Mouse (Mus musculus) frontal cortex, postnatal 36 days (tissue): Measurements from ENCODE around the gene Fibcd1.

Source experiments
- DNase-seq, 2 experiments: peaks; one replicate each; pipeline ENCODE4 v3.0.0; 2022; ENCODE audit warnings: low spot score in 2 of 2

Gene Fibcd1

DNA sequence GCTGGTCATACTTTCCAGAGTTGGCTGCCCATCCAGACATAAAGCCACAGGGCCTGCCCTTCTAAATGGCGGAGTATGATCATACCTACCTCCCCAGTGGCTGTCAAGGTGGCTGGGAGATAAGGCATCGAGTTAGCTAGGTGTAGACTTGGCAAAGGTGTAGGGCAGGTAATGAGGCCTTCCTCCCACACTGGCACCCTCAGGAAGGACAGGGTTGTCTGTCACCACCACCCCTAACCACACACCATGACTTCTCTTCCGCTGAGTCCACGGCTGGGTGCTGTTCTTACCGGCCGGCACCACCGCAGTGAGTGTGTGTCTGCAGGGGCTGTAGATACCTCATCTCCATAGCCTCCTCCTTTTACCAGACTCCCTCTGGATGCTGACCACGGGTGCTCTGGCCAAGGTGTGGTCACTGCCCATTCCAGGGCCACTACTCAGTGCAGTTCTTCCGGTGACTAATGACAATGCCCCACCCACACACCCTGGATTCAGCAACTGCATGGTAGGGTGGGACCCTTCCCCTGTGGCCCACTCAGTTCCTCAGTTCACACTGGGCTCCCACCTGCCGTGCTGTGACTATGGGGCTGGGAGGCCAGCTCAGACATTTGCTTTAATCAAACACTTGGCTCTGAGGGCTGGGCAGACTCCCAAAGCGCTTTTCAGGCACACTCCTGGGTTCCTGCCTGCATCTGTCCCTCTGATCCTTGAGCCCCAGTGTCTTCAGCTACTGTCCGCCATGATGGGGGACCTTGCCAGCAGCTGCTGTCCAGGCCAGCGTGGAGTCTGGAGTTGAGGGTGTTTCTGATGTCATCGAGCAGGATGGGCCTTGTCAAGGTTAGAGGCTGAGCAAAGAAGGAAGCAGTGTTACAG, 34.5 kb downstream of the Fibcd1 start:
- no peak for DNase-seq

DNA sequence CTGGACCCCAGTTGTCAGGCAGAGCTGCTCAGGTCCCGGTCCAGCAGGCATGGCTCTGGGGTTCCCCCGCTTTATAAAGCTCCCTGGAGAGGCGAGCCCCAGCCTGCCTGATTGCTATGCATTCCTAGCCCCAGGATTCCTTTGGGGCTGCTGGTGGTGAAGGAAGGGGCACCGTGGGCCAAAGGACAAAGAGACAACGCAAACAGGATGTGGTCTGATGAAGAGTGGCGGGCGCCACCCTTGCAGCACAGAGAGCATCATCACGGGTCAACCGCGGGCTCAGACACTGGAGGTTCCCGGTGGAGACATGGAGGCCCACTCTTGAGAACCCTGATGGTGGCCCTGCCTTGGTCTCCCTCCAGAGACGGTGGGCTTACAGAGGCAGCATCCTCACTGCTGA, 35.4 kb downstream of the Fibcd1 start, which contains the start of gene Qrfp:
Gene Qrfp (minus strand): TSS at position 137 of the 400 bp plus-strand sequence.
- DNase-seq: no peak

DNA sequence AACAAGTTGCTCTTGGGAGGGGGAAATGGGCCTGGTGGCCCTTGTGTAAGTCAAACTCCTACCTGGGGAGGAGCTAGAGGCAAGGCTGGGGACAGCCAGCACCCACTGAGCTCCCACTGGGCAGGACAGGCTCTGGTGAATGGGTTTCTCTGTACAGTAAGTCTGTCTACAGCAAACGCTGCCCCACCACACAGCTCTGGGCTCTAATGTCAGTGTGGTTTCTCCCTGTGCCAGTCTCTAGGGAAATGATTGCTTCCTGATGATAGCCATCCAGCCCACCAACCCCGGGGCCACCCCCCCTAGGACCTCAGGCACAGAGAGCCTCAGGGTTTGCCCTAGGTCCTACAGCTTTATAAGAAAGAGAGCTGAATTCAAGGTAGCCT, 36.5 kb downstream of the Fibcd1 start:
- no peak for DNase-seq

DNA sequence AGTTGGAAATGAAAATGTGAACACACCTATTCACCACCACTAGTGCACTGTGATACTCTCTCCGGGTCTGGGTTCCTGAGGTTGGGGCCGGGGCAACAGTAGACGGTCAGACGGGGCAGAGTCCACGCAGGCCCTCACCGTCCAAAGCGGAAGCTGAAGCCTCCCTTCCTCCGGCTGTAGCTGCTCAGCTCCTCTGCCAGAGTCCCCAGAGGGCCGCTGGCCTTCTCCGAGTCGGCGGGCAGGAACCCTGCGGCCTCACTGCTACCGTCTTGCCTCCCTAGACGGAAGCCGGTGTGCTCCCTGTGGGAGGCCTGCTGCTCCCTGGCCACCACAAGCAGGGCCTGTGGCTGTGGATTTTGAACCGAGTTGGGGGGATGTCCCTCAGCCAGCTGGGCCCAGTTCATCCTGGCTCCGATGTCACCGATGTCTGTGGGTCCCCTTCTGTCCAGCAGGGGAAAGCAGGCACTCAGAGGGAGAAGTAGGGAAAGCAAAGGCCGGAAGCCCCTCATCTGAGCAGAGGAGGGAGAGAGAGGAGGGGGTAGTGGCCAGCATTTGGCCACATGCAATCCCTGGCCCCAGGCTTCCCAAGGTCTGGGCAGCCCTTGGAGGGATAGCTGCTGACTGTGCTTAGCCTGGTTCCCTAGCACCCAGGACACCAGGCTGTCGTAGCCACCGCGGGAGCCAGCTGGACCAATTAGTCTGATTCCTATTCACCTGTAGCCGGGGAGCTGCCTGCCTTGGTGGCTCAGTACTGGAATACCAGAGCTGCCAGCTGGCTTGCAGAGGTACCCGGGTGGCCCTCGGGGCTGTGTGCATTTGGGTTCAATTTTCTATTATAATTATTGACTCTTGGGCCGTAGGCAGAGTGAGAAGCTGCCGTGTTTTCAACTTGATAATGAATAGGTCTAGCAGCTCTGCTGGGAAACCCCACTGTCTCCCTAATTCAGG, 37.1 kb downstream of the Fibcd1 start:
- DNase-seq: no peak

DNA sequence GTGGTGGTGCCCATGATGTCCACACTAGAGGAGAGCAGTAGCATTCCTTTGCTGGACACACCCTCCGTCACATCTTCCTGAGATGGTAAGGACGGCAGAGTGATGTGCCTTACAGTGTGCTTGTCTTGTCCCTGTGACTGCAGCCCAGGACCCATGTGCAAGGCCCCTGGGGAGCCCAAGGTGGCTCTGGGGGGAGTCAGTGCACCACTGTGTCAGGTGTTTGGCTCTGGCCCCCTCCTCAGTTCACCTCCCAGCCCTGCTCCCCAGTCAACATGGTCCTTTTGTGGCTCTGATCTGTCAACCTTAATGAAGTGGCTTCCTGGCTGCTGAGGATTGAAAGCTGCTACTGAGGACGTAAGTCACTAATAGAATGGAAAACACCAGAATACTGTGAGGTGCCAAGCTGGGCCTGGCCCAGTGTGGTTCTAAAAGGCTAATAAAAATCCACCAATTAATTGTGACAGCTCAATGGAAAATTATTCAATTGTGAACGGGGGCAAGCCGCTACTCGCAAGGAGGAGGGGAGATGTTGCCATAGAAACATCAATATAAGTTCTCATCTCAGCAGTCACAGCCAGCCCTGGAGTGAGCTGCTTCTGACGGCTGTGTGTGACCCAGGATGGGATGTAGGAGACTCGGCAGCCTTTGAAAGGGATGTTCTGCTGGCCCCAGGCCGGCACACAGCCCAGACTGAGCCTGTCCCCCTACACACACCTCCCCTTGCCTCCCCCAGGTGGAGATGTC, 39.0 kb downstream of the Fibcd1 start:
- no peak for DNase-seq

DNA sequence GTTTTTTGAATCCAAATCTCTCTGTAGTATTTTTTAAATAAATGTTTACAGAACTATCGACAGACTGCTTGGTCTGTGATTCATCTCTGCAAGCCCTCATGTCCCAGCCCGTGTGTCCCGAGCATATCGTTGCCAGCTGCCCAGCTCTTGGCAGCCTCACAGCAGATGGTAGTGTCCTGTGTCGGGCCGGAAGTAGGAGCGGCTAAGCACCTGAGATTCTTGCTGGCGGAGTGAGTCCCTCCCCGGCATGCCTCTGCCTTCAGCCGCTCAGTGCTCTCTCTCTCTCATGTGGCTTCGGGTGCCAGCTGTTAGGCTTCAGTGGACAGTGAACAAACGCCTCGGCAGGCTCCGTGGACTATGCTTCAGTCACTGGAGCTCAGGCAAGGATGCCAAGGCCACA, 42.3 kb downstream of the Fibcd1 start:
- DNase-seq: no peak

DNA sequence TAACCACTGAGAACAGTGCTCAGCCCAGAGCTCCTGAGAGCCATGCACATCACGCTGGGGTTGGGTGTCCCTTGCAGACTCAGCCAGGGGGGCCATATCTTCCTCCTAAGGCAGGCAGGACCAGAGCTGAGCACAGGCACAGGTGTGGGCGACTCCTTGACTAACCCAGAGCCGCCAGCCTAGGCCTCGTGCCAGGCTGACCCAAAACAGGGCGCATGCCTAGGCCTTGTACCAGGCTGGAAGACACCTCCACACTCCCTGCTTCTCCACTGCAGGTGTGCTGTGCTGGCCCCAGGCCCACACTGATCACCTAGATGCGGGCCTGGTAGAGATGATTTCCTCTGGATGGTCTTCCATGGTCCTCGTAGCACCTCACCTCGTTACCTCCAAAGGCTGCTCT, 43.0 kb downstream of the Fibcd1 start:
- no peak for DNase-seq

DNA sequence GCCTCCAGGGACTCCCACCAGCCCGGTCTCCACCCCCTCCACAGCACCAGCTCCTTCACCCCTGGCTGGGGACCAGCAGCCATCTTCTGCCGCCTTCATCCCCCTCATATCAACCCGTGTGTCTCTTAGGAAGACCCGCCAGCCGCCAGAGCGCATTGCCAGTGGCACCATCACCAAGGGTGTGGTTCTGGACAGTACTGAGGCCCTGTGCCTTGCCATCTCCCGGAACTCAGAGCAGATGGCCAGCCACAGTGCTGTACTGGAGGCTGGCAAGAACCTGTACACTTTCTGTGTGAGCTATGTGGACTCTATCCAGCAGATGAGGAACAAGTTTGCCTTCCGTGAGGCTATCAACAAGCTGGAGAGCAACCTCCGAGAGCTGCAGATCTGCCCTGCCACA, 44.4 kb downstream of the Fibcd1 start:
- DNase-seq: no peak

DNA sequence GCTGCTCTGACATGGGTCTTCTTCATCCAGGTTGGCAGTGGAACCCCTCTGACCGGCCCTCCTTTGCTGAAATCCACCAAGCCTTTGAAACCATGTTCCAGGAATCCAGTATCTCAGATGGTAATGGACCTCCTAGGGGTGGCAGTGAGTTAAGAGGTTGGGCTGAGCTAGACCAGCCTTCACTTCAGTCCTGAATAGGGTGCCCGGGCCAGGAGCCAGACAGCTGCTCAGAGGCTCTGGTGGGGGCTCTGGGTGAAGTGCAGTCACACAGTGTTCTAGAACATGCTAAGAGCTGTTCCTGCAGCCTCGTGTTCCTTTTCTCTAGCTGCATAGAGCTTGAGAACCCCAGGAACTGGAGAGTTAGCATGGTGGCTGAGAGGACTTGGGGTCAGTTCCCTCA, 48.9 kb downstream of the Fibcd1 start:
- no peak for DNase-seq

DNA sequence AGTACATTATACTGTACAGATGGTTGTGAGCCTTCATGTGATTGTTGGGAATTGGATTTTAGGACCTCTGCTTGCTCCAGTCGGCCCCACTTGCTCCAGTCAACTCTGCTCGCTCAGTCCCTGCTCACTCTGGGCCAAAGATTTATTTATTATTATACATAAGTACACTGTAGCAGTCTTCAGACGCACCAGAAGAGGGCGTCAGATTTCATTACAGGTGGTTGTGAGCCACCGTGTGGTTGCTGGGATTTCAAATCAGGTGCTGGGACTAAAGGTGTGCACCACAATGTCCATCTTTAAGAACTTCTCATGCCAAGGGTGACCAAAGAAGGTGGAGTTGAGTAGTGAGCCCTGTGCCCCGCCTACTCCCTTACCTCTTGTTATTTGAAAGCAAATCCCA, 53.2 kb downstream of the Fibcd1 start:
- no peak for DNase-seq

DNA sequence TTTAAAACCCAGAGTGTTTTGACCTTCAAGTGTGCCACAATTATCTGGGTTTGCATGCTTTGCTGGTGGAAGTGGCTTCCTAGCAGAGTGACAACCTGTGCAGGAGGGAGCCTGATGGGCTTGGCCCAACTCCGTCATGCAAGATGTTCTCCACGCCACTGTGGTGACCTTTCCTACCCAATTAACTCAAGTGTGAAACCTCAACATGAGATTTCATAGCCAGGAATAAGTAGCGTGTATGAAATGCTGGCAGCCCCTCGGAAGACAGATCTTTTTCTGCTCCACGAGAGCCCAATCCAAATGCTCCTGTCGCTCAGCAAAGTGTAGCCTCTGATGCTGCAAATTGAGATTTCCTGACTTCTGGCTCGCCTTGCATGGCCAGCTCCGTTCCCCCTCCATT, 54.5 kb downstream of the Fibcd1 start:
- no peak for DNase-seq

DNA sequence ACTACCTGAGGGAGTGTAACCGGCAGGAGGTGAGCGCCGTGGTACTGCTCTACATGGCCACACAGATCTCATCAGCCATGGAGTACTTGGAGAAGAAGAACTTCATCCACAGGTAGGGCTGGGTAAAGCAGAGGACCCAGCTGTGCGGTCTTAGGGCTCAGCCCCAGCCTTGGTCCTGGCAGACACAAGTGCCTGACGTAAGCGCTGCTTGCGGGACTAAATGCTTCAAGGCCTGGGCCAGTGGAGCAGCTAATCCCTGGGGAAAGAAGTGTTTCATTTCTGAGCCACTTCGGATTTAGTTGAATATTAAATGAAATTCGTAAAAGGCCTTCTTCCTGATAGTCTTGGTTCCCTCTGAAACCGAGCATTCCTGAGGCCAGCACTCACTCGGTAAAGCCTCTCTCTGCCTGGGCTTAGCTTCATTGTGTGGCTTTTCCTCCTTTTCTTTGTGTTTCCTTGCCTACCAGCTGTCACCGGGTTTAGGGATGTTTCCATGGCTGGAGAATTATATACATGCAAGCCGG, 55.0 kb downstream of the Fibcd1 start:
- DNase-seq: no peak

DNA sequence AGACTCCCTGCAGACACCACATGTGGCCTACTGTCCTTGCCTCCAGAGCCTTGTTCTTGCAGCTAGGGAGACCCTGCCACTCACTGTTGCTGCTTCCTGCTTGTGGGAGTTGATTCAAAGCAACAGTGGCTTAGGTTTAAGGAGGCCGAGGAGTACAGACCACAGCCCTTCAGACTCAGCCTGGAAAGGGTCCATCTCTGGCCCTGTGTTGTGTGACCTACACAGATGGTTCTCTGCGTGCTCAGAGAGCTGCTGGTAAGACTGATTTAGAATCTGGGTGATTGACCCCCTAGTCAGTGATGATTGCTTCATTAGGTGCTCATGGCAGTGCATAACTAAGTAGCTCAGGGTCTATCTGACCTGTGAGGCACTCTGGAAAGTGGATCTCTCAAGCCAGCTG, 56.6 kb downstream of the Fibcd1 start:
- DNase-seq: no peak

DNA sequence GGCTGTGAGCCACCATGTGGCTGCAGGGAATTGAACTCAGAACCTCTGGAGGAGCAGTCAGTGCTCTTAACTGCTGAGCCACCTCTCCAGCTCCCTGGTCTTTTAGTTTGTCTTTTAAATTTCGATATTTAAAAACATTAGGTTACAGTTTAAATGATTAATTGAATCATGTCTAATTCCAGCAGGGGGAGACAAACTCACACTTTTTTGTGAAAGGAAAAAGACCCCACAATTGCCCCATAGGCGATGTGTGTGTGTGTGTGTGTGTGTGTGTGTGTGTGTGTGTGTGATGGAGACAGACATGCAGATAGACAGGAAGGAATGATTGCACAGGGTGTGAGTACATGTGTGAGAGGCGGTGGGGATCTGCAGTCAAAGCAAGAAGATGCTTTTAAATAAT, 57.6 kb downstream of the Fibcd1 start:
- DNase-seq: no peak

DNA sequence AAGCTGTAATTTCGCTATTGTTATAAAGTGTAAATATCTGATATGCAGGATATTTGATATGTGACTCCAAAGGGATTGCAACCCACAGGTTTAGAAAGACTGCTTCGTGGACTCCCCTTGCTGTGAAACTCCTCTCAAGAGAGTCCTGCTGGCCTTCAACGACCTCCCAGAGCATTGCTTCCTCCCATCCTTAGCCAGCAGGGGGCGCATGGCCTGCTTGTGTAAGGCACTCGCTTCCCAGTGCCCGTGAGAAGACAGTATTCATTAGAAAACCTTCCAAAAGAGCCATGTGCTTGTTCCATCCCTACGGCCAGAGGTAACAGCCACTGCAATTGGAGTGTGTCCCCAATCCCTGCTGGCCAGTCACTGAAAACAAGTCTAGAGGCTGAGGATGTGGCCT, 58.8 kb downstream of the Fibcd1 start:
- peak; percentile 75 to 76 for DNase-seq

DNA sequence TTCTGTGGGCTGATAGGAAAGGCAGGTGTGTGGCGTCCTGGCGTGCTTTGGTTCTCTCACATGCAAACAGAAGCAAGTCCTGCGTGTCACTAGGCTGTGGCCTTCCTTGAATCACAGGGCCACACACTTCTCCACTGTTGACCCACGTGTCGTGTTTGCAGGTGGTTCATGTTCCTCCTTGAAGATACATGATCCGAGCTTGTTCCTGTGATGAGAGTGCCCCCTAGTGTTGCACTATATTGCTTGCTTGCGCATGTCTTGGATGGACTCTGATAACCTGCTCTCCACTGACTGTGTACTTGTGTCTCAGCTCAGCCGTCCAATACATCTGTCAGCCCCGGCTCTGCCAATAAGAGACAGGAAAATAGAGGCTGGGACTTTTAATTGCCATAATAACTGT, 60.7 kb downstream of the Fibcd1 start:
- peak; percentile 77 to 91 for DNase-seq

DNA sequence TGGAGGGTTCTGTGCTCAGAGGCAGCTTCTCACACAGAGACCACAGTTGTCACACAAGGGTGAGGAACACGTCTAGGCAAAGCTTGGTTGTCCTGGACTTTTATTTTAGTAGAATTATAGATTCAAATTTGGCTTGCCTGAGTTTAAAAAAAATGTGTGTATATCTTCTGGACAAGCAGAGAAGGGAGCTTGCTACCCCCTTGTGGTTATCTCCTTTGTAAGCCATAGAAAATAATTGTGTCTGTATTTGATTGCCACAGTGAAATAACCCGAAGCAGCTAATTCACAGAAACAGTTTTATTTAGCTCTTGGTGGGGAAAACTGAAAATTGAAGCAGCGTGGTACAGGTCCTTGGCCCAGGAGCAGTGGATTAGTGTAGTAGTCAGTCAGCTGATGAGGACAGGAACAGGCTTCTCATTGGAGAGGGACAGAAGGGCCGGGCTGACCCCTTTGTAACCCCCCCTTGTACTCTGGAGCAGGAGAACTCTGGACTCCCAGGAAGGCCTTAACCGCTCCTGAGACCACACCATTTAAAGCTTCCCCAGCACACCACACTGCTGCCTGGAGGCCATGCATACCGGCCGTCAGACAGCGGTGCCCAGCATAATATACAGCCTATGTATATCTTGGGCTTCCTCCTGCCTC, 62.7 kb downstream of the Fibcd1 start:
- no peak for DNase-seq

DNA sequence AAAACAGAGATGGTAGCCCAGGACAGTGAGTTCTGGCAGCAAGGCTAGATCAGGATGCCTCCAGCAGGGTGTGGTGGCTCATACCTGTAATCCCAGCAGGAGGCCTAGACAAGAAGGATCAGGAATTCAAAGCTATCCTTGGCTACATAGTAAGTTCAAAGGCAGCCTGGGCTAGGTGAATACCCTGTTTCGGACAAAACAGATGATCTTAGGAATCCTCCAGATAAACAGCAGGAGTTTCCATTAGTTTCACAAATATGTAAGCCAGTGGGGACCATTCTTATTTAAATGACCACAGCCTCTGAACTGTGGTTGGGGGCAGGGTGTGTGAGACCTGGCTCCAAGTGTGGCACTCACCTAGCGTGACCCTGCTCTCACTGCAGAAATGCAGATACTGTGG, 66.5 kb downstream of the Fibcd1 start:
- no peak for DNase-seq

DNA sequence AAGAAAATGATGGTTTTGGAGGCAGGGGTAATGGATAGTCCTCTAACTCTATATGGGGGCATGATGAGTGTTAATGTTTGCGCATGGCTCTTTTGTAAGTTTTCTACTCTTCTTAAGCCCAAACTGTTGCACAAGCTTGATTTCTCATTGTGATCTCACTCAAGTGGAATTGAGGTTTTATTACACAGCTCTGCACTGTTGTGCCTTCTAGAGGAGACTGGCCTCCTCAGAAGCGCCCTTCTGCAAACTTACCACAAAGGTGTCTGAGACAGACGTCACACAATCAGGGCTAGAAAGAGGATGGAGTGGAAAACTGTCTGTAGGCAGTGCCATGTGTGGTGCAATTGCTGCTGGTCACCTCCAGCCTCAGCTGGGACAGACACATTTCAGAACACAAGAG, 69.3 kb downstream of the Fibcd1 start:
- DNase-seq: no peak

DNA sequence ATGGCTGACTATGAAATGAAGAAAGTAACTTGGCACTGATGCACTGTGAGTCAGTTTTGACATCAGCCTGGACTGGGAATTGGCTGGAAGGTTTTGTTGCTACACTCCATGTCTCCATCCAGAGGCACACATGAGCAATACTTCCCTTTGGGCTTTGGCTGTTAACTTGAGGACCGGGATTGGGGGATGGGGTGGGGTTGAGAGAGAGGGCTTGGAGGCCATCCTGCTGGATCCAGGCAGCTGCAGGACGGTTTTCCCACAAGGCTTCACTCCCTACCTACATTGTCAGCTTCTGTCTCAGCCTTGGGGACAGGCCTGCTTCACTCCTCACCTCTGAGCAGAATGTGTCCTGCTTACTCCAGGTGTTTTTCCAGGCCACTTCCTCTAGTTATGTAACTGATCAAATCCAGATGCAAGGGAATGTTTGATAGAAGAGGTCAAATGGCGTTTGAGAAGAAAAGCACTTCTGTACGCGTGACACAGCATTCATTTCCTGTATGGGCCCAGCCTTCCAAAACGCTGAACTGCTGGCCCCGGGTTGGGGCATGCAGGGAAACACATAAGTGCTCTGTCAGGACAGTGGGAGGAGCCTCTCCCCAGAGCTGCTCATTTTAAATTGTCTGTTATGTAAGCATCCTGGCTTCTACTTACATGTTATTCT, 74.9 kb downstream of the Fibcd1 start:
- DNase-seq: no peak

DNA sequence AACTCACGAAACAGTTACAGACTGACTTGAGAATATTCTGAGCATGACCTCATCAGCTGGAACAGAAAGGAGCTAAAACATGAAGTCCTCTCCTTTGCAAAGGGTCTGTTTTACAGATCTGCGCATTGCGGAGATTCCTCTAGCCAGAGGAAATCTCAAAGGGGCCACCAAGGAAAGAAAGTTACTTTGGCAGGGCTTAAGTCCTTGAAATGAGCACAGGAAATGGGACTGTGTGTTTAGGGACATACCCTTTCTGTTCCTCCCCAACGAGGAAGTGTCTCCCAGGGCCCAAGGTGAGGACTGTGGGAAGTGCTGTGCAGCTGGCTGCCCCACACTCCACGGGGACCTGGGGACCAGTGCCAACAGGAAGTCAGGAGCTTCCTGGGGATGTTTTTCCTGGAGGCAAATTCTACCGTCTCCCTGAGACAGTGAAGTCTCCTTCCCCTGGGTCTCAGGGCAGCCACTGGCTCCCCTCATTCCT, 76.1 kb downstream of the Fibcd1 start:
- no peak for DNase-seq
